Mouse (Mus musculus): ENCODE measurements around the gene Aamdc. TPM values are rescaled to one million over a fixed set of nuclear protein-coding genes. Genes with fewer than 3 reads are reported as not detected.

Gene Aamdc
- polyA plus RNA-seq (2016; fragmentation: Nextera tagmentation; extraction: Ambion mirVana): 55.2 and 55.5 TPM in 2 replicates

DNA sequence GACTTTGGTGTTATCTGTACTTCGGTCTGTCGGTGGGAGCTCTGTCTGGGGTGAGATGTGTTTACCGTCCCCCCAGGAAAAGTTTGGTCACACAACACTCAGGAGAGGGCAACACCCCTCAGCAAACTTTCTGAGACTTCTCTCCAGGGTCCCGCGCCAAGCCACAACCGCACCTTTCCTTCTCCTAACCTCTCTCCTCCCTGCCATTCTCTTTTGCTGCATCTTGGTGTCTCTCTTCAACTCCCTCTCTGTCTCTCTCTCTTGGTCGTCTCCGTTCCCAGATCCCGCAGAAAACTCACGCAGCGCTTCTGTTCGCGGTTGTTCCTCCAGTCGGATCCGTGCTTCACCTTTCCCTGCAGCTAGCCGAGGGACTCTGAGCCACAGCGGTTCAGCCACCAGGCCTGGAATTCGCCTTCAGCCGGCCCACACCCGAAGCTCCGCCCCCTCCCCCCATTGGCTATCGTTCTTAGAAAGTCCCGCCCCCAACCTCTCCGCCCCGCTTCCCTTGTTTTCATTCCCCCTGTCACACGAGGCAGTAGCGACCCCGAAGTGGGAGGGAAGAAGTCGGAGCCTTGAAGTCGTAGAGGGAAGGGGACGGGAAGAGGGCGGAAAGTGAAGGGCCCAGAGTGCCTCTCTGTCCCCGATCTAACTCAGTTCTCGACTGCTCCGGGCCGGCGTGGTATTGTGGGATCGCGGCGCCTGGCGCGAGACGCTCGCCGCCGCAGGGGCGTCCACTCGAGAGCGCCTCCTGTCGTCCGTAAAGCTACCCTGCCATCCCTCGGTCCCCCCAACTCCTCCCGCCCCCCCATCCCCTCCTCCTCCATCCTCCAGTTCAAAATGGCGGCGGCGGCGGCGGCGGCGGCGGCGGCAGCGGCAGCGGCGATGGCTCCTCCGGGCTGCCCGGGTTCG is at the start of gene Aamdc, which contains the start of gene Rsf1:
Aamdc (minus strand) TSS at position 431 of the 909 bp plus-strand sequence.
Rsf1 (plus strand) TSS at position 823 of the 909 bp plus-strand sequence.
- peak within 1 kb of the TSS; percentile 99 for H3K4me3 ChIP-seq (replicated peaks)
- WGBS: under 1% methylated on average over 65 of the region's 68 CpGs
- ATAC-seq (ENCODE audit: insufficient number of reproducible peaks, insufficient read depth, low FRiP score, low TSS enrichment, low read depth): peak; percentile 95
- H3K36me3 ChIP-seq: peaks cover 10% of the 10 kb centered on the region; the same call in 1 of the 2 replicates
- peak within 1 kb of the TSS; percentile 100 for H3K9ac ChIP-seq (replicated peaks)
- H3K4me2 ChIP-seq: peak within 1 kb of the TSS; percentile 78
- H3K27me3 ChIP-seq: no peaks in the 10 kb centered on the region
- no peaks in the 10 kb centered on the region for H3K9me3 ChIP-seq
- H3K4me1 ChIP-seq (replicated peaks): peaks cover 10% of the 10 kb centered on the region
- peak within 1 kb of the TSS; percentile 99 for H3K27ac ChIP-seq

DNA sequence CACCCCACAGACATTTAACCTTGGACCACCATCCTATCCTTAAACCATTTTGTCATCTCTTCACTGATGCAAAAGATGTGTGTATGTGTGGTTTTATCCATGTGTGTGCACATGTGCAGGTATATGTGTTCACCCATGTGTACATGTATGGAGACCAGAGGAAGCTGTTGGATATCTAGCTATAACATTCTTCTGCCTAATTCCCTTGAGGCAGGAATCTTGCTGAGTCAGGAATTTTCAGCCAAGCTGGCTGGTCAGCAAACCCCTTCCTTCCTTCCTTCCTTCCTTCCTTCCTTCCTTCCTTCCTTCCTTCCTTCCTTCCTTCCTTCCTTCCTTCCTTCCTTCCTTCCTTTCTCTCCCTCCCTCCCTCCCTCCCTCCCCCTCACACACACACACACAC is 44.1 kb upstream of the Aamdc start:
- Histone ChIP-seq H3K9ac (replicated peaks) (no peak overlapping the region), H3K4me3 (replicated peaks) (no peak overlapping the region), H3K27me3 (no peaks in the 10 kb centered on the region), H3K27ac (no peak overlapping the region), H3K9me3 (no peaks in the 10 kb centered on the region), H3K36me3 (peaks cover 11% of the 10 kb centered on the region), H3K4me2 (no peak overlapping the region), H3K4me1 (replicated peaks) (no peaks in the 10 kb centered on the region)
- no peak for ATAC-seq (ENCODE audit: insufficient number of reproducible peaks, insufficient read depth, low FRiP score, low TSS enrichment, low read depth)

DNA sequence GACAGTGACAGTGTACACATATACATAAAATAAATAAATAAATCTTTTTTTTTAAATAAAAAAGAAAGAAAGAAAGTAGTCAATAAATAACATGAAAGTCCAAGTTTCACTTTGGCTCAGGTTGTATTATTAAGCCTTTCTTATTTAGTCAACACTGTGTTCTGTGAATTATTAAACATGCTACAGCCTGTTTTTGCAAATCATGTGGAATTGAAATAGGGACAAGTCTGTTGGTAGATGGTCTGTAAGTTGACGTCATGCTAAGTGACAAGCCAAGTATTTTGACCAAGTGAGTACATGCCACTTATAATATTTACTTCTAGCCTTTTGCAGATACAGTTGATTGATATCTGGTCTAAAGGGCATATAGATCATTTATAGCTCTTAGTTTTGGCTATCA is 43.4 kb upstream of the Aamdc start:
- H3K4me1 ChIP-seq (replicated peaks): no peaks in the 10 kb centered on the region
- WGBS: 85% methylated on average over 1 of the region's 1 CpGs
- no peaks in the 10 kb centered on the region for H3K9me3 ChIP-seq
- ATAC-seq (ENCODE audit: insufficient number of reproducible peaks, insufficient read depth, low FRiP score, low TSS enrichment, low read depth): no peak
- no peak overlapping the region for H3K9ac ChIP-seq (replicated peaks)
- H3K36me3 ChIP-seq: peaks cover 18% of the 10 kb centered on the region
- no peaks in the 10 kb centered on the region for H3K27me3 ChIP-seq
- H3K4me2 ChIP-seq: no peak overlapping the region
- H3K4me3 ChIP-seq (replicated peaks): no peak overlapping the region
- no peak overlapping the region for H3K27ac ChIP-seq

DNA sequence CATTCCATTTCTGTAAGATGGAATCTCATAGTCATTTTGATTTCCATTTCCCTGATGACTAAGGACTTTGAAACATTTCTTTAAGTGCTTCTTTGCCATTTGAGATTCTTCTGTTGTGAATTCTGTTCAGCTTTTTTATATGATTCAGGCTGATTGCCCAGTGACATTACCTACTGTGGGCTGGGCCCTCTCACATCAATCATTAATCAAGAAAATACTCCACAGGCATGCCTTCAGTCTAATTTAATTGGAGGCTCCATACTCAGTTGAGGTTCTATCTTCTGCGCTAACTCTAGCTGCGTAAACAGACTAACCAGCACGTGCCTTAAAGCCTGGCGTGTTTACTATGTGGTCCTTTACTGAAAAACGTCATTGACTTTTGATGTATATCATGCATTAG is 42.0 kb upstream of the Aamdc start:
- Histone ChIP-seq H3K9me3 (no peaks in the 10 kb centered on the region), H3K4me2 (no peak overlapping the region), H3K27me3 (no peaks in the 10 kb centered on the region), H3K9ac (replicated peaks) (no peak overlapping the region), H3K4me3 (replicated peaks) (no peak overlapping the region), H3K36me3 (peaks cover 20% of the 10 kb centered on the region), H3K27ac (no peak overlapping the region), H3K4me1 (replicated peaks) (0 out of 2 replicates have a peak, but pooled peaks cover 2% of the 10 kb centered on the region)
- ATAC-seq (ENCODE audit: insufficient number of reproducible peaks, insufficient read depth, low FRiP score, low TSS enrichment, low read depth): no peak
- WGBS: 95% methylated on average over 5 of the region's 5 CpGs

DNA sequence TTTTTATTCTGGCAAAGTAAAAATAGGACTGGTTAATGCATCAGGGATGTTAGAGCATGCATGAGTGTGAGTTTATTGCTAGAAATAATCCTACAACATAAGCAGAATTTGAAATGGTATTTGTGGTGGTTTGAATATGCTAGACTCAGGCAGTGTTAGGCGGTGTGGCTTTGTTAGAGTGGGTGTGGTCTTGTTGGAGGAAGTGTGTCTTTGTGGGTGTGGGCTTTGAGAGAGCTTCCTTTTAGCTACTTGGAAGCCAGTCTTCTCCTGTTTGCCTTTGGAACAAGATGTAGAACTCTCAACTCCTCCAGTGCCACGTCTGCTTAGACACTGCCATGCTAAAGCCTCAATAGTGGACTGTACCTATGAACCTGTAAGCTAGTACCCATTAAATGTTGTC is 19.3 kb upstream of the Aamdc start:
- Histone ChIP-seq H3K9me3 (no peaks in the 10 kb centered on the region), H3K4me3 (replicated peaks) (no peak overlapping the region), H3K9ac (replicated peaks) (no peak overlapping the region), H3K4me2 (no peak overlapping the region), H3K36me3 (no peaks in the 10 kb centered on the region), H3K27me3 (no peaks in the 10 kb centered on the region), H3K4me1 (replicated peaks) (no peaks in the 10 kb centered on the region), H3K27ac (no peak overlapping the region)
- ATAC-seq (ENCODE audit: insufficient number of reproducible peaks, insufficient read depth, low FRiP score, low TSS enrichment, low read depth): no peak
- 93% methylated on average over 2 of the region's 2 CpGs for WGBS

DNA sequence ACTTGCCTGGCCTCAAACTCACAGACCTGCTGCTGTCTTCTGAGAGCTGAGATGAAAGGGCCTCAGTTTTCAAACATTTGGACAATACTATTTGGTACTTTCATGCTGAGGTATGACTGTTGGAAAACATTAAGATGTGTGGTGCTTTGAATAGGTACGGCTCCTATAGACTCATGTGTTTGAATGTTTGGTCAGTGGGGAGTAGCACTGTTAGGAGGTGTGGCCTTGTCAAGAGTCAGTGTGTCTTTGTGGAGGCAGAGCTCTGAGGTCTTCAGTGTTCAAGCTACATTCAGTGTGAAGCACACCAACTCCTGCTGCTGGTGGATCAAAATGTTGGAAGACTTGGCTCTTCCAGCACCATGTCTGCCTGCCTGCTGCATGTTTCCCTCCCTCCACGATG is 14.2 kb upstream of the Aamdc start:
- peaks cover 11% of the 10 kb centered on the region; the same call in 1 of the 2 replicates for H3K36me3 ChIP-seq
- 88% methylated on average over 2 of the region's 2 CpGs for WGBS
- no peak overlapping the region for H3K4me3 ChIP-seq (replicated peaks)

DNA sequence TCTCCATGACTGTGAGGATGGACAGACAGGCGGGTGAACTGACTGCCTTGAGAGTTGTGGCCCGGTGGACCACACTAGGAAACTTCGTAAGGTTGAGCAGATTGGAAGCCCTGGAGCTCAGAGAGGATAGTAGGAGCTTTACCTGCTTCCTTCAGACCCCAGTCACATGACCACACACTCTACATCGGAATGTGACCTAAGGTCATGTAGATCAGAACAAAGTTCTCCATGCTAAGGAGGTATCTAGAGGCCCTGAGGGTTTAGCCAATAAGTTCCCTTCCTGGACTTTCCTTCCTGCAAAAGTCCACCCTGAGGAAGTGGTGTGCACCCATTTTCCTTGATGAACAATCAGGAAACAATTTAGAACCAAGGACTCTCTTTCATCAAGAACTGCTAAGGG is 13.1 kb upstream of the Aamdc start:
- Histone ChIP-seq H3K36me3 (peaks cover 11% of the 10 kb centered on the region; the same call in 1 of the 2 replicates), H3K27me3 (no peaks in the 10 kb centered on the region), H3K4me2 (no peak overlapping the region), H3K4me3 (replicated peaks) (no peak overlapping the region), H3K27ac (no peak overlapping the region), H3K4me1 (replicated peaks) (peaks cover 9% of the 10 kb centered on the region; the same call in 1 of the 2 replicates), H3K9ac (replicated peaks) (no peak overlapping the region), H3K9me3 (no peaks in the 10 kb centered on the region)
- WGBS: 93% methylated on average over 4 of the region's 4 CpGs
- ATAC-seq (ENCODE audit: insufficient number of reproducible peaks, insufficient read depth, low FRiP score, low TSS enrichment, low read depth): no peak

More for the DNA sequence above, 14.2 kb upstream of the Aamdc start:
- Histone ChIP-seq H3K27ac (no peak overlapping the region), H3K27me3 (no peaks in the 10 kb centered on the region), H3K9ac (replicated peaks) (no peak overlapping the region), H3K9me3 (no peaks in the 10 kb centered on the region), H3K4me2 (no peak overlapping the region), H3K4me1 (replicated peaks) (peaks cover 9% of the 10 kb centered on the region; the same call in 1 of the 2 replicates)
- ATAC-seq (ENCODE audit: insufficient number of reproducible peaks, insufficient read depth, low FRiP score, low TSS enrichment, low read depth): no peak

DNA sequence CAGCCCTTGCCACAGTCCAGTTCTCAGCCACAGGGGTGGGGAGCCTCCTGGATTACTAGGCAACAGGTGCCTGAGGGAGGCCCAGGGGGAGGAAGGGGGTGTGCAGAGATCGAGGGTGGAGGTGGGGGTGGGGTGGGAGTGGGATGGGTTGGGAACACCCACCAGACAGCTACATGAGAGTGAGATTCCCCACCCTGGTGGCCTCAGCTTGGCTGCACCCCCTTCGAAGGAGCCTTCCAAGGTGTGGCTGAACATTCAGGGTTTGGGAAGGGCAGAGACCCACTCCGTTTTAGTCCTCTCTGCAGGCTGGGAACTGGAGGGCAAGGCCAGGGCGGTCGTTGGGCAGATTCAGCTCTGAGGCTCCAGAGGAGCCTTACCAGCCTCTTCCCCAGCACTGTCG is 12.0 kb upstream of the Aamdc start:
- H3K4me3 ChIP-seq (replicated peaks): no peak overlapping the region
- no peaks in the 10 kb centered on the region for H3K27me3 ChIP-seq
- no peak overlapping the region for H3K9ac ChIP-seq (replicated peaks)
- H3K9me3 ChIP-seq: no peaks in the 10 kb centered on the region
- WGBS: 78% methylated on average over 6 of the region's 6 CpGs
- peaks cover 9% of the 10 kb centered on the region; the same call in 1 of the 2 replicates for H3K4me1 ChIP-seq (replicated peaks)
- no peak overlapping the region for H3K4me2 ChIP-seq
- H3K36me3 ChIP-seq: peaks cover 11% of the 10 kb centered on the region; the same call in 1 of the 2 replicates
- no peak for ATAC-seq (ENCODE audit: insufficient number of reproducible peaks, insufficient read depth, low FRiP score, low TSS enrichment, low read depth)
- H3K27ac ChIP-seq: no peak overlapping the region

DNA sequence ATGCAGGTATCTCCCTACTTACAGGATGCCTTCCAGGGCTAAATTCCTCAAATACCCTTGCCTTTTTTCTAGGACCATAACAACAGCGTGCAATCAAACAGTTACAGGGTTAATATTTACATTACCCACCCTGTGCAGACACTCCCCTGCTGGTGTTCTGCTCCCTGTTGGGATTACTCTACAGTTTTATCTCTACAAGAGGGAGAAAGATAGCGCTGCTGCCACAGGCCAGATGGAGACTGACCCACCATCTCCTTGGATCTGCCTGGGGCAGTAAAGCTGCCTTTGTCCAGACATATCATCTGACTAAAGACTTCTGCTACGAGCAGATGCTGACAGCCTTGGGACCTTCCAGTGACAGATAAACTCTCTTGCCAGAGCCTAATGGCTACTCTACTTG is 11.2 kb upstream of the Aamdc start:
- Histone ChIP-seq H3K36me3 (peaks cover 11% of the 10 kb centered on the region; the same call in 1 of the 2 replicates), H3K27me3 (no peaks in the 10 kb centered on the region), H3K9me3 (no peaks in the 10 kb centered on the region), H3K9ac (replicated peaks) (no peak overlapping the region), H3K4me3 (replicated peaks) (no peak overlapping the region), H3K4me2 (no peak overlapping the region), H3K27ac (no peak overlapping the region), H3K4me1 (replicated peaks) (peaks cover 12% of the 10 kb centered on the region; the same call in 1 of the 2 replicates)
- no peak; the same call in 1 of the 2 replicates for ATAC-seq (ENCODE audit: insufficient number of reproducible peaks, insufficient read depth, low FRiP score, low TSS enrichment, low read depth)
- 26% methylated on average over 3 of the region's 3 CpGs for WGBS

DNA sequence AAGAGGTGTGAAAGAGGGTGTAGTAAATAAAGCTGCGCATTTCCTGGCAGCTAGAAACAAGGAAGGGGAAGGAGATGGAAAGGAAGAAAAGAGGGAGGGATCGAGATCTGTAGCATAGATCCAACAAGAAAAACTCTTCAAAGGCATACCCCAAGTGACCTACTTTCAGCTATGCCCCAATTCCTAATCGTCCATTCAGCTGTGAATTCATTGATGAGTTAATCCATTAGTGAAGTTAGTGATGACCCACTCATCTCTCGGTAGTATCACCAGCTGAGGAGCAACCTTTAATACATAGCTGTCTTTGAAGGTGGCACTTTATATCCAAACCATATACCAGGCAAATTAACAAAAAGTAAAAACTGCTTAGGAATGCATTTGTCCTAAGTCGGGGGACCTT is 9.2 kb upstream of the Aamdc start:
- Histone ChIP-seq H3K4me3 (replicated peaks) (no peak overlapping the region), H3K36me3 (peaks cover 11% of the 10 kb centered on the region; the same call in 1 of the 2 replicates), H3K9ac (replicated peaks) (no peak overlapping the region), H3K27ac (no peak overlapping the region), H3K9me3 (no peaks in the 10 kb centered on the region), H3K4me2 (no peak overlapping the region), H3K27me3 (no peaks in the 10 kb centered on the region), H3K4me1 (replicated peaks) (peaks cover 12% of the 10 kb centered on the region; the same call in 1 of the 2 replicates)
- no peak for ATAC-seq (ENCODE audit: insufficient number of reproducible peaks, insufficient read depth, low FRiP score, low TSS enrichment, low read depth)
- WGBS: 88% methylated on average over 5 of the region's 5 CpGs

DNA sequence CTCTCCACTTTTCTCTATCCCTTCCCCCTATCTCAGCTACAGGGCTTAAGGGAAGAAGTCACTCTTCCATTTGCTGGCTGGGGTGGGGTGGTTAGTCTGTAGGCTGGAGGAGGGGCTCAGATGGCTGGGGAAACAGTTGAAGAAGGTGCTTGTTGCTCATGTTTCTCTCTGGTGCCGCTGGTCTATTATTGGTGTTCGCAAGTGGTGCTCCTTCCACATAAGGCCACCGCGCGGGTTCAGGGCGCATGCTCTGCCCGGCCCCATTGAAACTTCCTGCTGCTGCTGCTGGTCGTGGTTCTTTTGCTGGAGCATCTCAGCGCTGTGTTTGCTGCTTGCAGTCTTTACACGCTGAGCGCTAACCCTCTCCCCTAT is 1.5 kb upstream of the Aamdc start:
- Histone ChIP-seq H3K9me3 (no peaks in the 10 kb centered on the region), H3K27me3 (no peaks in the 10 kb centered on the region), H3K4me1 (replicated peaks) (peaks cover 10% of the 10 kb centered on the region), H3K27ac (peak overlapping the region; percentile 99), H3K4me2 (peak overlapping the region; percentile 78), H3K4me3 (replicated peaks) (peak overlapping the region; percentile 99), H3K9ac (replicated peaks) (peak overlapping the region; percentile 100), H3K36me3 (peaks cover 4% of the 10 kb centered on the region; the same call in 1 of the 2 replicates)
- 0% methylated on average over 11 of the region's 11 CpGs for WGBS
- peak; percentile 28; the same call in 1 of the 2 replicates for ATAC-seq (ENCODE audit: insufficient number of reproducible peaks, insufficient read depth, low FRiP score, low TSS enrichment, low read depth)
